Mouse (Mus musculus) cortical plate, adult 2 months (tissue): ENCODE data around the gene Dnhd1.

Experiments
- CTCF ChIP-seq: fragments of 200-500 bp; IDR thresholded peaks from 2 replicates; pipeline ENCODE4 v1.5.1; 2011; ENCODE audit warnings: mild to moderate bottlenecking, control low read depth, low read length; ENCODE audit not compliant: insufficient read depth; ENCODE audit errors: extremely low read depth
- POLR2A ChIP-seq: fragments of 200-500 bp; IDR thresholded peaks from 2 replicates; pipeline ENCODE4 v1.6.1; 2011; ENCODE audit warnings: mild to moderate bottlenecking, low read length, control low read depth; ENCODE audit not compliant: insufficient read depth; ENCODE audit errors: extremely low read depth

- TF ChIP-seq CTCF (no peak), POLR2A (no peak)
Observed at GRCm38 (mm10) chr7:105611767-105612166, 38.9 kb upstream of the Dnhd1 start.
